Mouse (Mus musculus) thymus, adult 2 months (tissue): ENCODE measurements around the gene Lrsam1.

Experiments used
- CTCF ChIP-seq: fragments of 200-500 bp; IDR thresholded peaks from 2 replicates; pipeline ENCODE4 v1.5.1; 2012; ENCODE audit warnings: mild to moderate bottlenecking, control low read depth, low read length, moderate library complexity, borderline replicate concordance; ENCODE audit not compliant: control insufficient read depth, poor library complexity, insufficient read depth; ENCODE audit errors: extremely low read depth
- POLR2A ChIP-seq: fragments of 200-500 bp; IDR thresholded peaks from 2 replicates; pipeline ENCODE4 v1.6.1; 2012; ENCODE audit warnings: mild to moderate bottlenecking, low read length, control low read depth, moderate library complexity; ENCODE audit not compliant: control insufficient read depth, poor library complexity, insufficient read depth; ENCODE audit errors: extremely low read depth

DNA sequence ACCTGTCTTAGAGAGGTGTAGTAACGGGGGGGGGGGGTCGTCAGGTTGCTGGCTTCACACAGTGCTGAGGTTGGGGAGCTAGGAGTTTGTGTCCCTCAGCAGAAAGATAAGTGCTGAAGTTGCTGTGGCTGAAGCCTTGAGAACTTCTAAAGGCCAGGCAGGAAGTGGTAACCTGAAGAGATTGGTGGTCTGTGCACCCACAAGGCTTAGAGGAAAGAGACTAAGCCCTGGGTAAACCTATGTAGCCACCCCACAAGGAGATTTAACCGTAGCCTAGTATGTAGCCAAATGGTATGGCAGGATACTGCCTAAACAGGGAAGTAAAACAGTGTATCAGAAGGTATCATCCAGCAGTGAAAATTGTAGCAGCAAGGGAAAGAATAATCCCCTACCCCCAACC, 71.1 kb downstream of the Lrsam1 start:
- no peak for TF ChIP-seq CTCF
- no peak for TF ChIP-seq POLR2A
